Mouse (Mus musculus) midbrain, postnatal 0 days (tissue): ENCODE measurements at regions not wholly inside any gene's neighbourhood (a gene's known extent, or its start where the extent isn't known, plus 50 kb on each side); places are given as distances from the start of the nearest gene placed in this dataset.

ENCODE experiments used
- ATAC-seq: fragments of 200-750 bp; cut with Nextera tagmentation; 2 replicates; pipeline ENCODE4 v1.8.0; 2017; ENCODE audit warnings: moderate number of reproducible peaks, mild to moderate bottlenecking, moderate TSS enrichment, moderate library complexity; ENCODE audit not compliant: low FRiP score
- DNase-seq: peaks from one replicate; pipeline ENCODE4 v3.0.0-alpha.2; 2015; ENCODE audit warnings: low spot score
- H3K27ac ChIP-seq: fragments of 300-500 bp; sonication (generic); 2 replicates; pipeline ENCODE4 v1.5.1; 2014; ENCODE audit warnings: low read depth, mild to moderate bottlenecking, low read length, mixed read lengths
- H3K27me3 ChIP-seq: fragments of 300-500 bp; sonication (generic); 2 replicates; pipeline ENCODE4 v1.6.1; 2014; ENCODE audit warnings: low read length, control low read depth, mixed read lengths; ENCODE audit not compliant: insufficient read depth
- H3K36me3 ChIP-seq: fragments of 300-500 bp; sonication (generic); 2 replicates; pipeline ENCODE4 v1.6.1; 2014; ENCODE audit warnings: low read length, control low read depth, mixed read lengths; ENCODE audit not compliant: insufficient read depth
- H3K4me1 ChIP-seq: fragments of 300-500 bp; sonication (generic); 2 replicates; pipeline ENCODE4 v1.6.1; 2014; ENCODE audit warnings: mild to moderate bottlenecking, control low read depth, antibody characterized with exemption, low read length, mixed read lengths; ENCODE audit not compliant: insufficient read depth
- H3K4me2 ChIP-seq: fragments of 300-500 bp; sonication (generic); 2 replicates; pipeline ENCODE4 v1.6.1; 2014; ENCODE audit warnings: low read depth, mild to moderate bottlenecking, low read length, mixed read lengths; ENCODE audit not compliant: poor library complexity, severe bottlenecking
- H3K4me3 ChIP-seq: fragments of 300-500 bp; sonication (generic); 2 replicates; pipeline ENCODE4 v1.5.1; 2014; ENCODE audit warnings: low read depth, mild to moderate bottlenecking, low read length, moderate library complexity
- H3K9ac ChIP-seq: fragments of 300-500 bp; sonication (generic); replicated peaks from 2 replicates; pipeline ENCODE4 v1.6.1; 2014; ENCODE audit warnings: mild to moderate bottlenecking, low read length, moderate library complexity, mixed read lengths; ENCODE audit not compliant: poor library complexity, severe bottlenecking
- H3K9me3 ChIP-seq: fragments of 300-500 bp; sonication (generic); 2 replicates; pipeline ENCODE4 v1.6.1; 2016; ENCODE audit warnings: low read length, control low read depth
- CTCF ChIP-seq: IDR thresholded peaks from 2 replicates; pipeline ENCODE4 v1.5.1; 2016; ENCODE audit warnings: antibody characterized with exemption, mild to moderate bottlenecking
- WGBS: fragments of 180-500 bp; shearing (Covaris S2); extraction: QIAGEN DNeasy Blood & Tissue Kit; methylation state at CpG from one replicate; pipeline ENCODE4 v1.1.7; 2014; 5-methylcytosine and 5-hydroxymethylcytosine counted together

- no peak for ATAC-seq
- H3K27ac ChIP-seq = no peak overlapping the region
- no peak overlapping the region for H3K4me2 ChIP-seq
- WGBS = 37% methylated on average over 2 of the region's 2 CpGs
- H3K4me3 ChIP-seq = no peak overlapping the region
- no peaks in the 10 kb centered on the region for H3K9me3 ChIP-seq
- H3K9ac ChIP-seq = no peak overlapping the region
- H3K4me1 ChIP-seq = no peaks in the 10 kb centered on the region
- TF ChIP-seq CTCF = no peak
- no peaks in the 10 kb centered on the region for H3K36me3 ChIP-seq
- H3K27me3 ChIP-seq = no peaks in the 10 kb centered on the region
- no peak for DNase-seq
Measured at GRCm38 (mm10) chr7:36352761-36353160, 345.2 kb upstream of the Tshz3 start.

- Histone ChIP-seq H3K4me3 (no peak overlapping the region), H3K4me2 (no peak overlapping the region), H3K27ac (no peak overlapping the region), H3K9ac (no peak overlapping the region), H3K4me1 (no peaks in the 10 kb centered on the region), H3K9me3 (no peaks in the 10 kb centered on the region), H3K36me3 (no peaks in the 10 kb centered on the region), H3K27me3 (no peaks in the 10 kb centered on the region)
- no peak for TF ChIP-seq CTCF
- DNase-seq = no peak
- WGBS = 84% methylated on average over 4 of the region's 4 CpGs
- ATAC-seq = no peak
Measured at GRCm38 (mm10) chr7:36350616-36351015, 347.3 kb upstream of the Tshz3 start.

GRCm38 (mm10) chr7:36348195-36348594 is 349.7 kb upstream of the Tshz3 start:
- DNase-seq = no peak
- Histone ChIP-seq H3K27me3 (no peaks in the 10 kb centered on the region), H3K27ac (no peak overlapping the region), H3K9me3 (no peaks in the 10 kb centered on the region), H3K36me3 (no peaks in the 10 kb centered on the region), H3K9ac (no peak overlapping the region), H3K4me3 (no peak overlapping the region), H3K4me1 (no peaks in the 10 kb centered on the region), H3K4me2 (no peak overlapping the region)
- 84% methylated on average over 8 of the region's 8 CpGs for WGBS
- TF ChIP-seq CTCF = no peak
- no peak for ATAC-seq

GRCm38 (mm10) chr7:36334857-36335256 is 363.1 kb upstream of the Tshz3 start:
- Histone ChIP-seq H3K4me3 (no peak overlapping the region), H3K4me1 (no peaks in the 10 kb centered on the region), H3K9ac (no peak overlapping the region), H3K27me3 (no peaks in the 10 kb centered on the region), H3K4me2 (no peak overlapping the region), H3K36me3 (no peaks in the 10 kb centered on the region), H3K27ac (no peak overlapping the region), H3K9me3 (no peaks in the 10 kb centered on the region)
- ATAC-seq (no peak), DNase-seq (no peak)
- WGBS = 93% methylated on average over 5 of the region's 5 CpGs
- TF ChIP-seq CTCF = no peak

- no peaks in the 10 kb centered on the region for H3K4me1 ChIP-seq
- no peaks in the 10 kb centered on the region for H3K36me3 ChIP-seq
- H3K4me3 ChIP-seq = no peak overlapping the region
- TF ChIP-seq CTCF = no peak
- H3K9ac ChIP-seq = no peak overlapping the region
- H3K27ac ChIP-seq = no peak overlapping the region
- WGBS = 50% methylated on average over 5 of the region's 5 CpGs
- no peak for DNase-seq
- no peak for ATAC-seq
- H3K27me3 ChIP-seq = no peaks in the 10 kb centered on the region
- no peaks in the 10 kb centered on the region for H3K9me3 ChIP-seq
- H3K4me2 ChIP-seq = no peak overlapping the region
Measured at GRCm38 (mm10) chr7:36334091-36334490, 363.8 kb upstream of the Tshz3 start.

GRCm38 (mm10) chr7:36332633-36333032 is 365.3 kb upstream of the Tshz3 start:
- no peaks in the 10 kb centered on the region for H3K36me3 ChIP-seq
- WGBS = 75% methylated on average over 7 of the region's 7 CpGs
- H3K4me1 ChIP-seq = no peaks in the 10 kb centered on the region
- H3K4me3 ChIP-seq = no peak overlapping the region
- no peak overlapping the region for H3K27ac ChIP-seq
- H3K9me3 ChIP-seq = no peaks in the 10 kb centered on the region
- ATAC-seq (no peak), DNase-seq (no peak)
- H3K4me2 ChIP-seq = no peak overlapping the region
- H3K9ac ChIP-seq = no peak overlapping the region
- no peak for TF ChIP-seq CTCF
- no peaks in the 10 kb centered on the region for H3K27me3 ChIP-seq
